Mouse (Mus musculus): ENCODE results near the gene Rfwd3. TPM values are rescaled to one million over a fixed set of nuclear protein-coding genes. Genes with fewer than 3 reads are reported as not detected.

Gene Rfwd3
- total RNA-seq, 1 experiment from 2014 or later, result 29.1 TPM

GRCm38 (mm10) chr8:111224153-111224552 is 75.9 kb downstream of the Rfwd3 start:
- ATAC-seq (ENCODE audit: extremely low read depth, insufficient number of reproducible peaks, low FRiP score, poor library complexity, severe bottlenecking), result no peak

Other genes with a start within 250 kb of the Rfwd3 start
- gene Exosc6, start 243.9 kb downstream of the Rfwd3 start, total RNA-seq (2017), result 9.5 and 9.8 TPM in 2 replicates
- gene Clec18a, start 207.8 kb downstream of the Rfwd3 start, total RNA-seq (2017), result not detected in 2 replicates
- 21.0 and 23.5 TPM in 2 replicates for gene Pdpr, start 205.6 kb downstream of the Rfwd3 start, total RNA-seq (2017)
- gene Glg1, start 41.0 kb downstream of the Rfwd3 start, total RNA-seq (2017), result 51.2 and 67.6 TPM in 2 replicates
- 2.5 and 2.7 TPM in 2 replicates for gene Mlkl, start 38.0 kb upstream of the Rfwd3 start, total RNA-seq (2017)
- not detected in 2 replicates for gene Fa2h, start 93.6 kb upstream of the Rfwd3 start, total RNA-seq (2017)
- 5.2 and 6.6 TPM in 2 replicates for gene Wdr59, start 221.9 kb upstream of the Rfwd3 start, total RNA-seq (2017)
- gene Znrf1, start 235.9 kb upstream of the Rfwd3 start, total RNA-seq (2017), result 83.2 and 95.6 TPM in 2 replicates

All from neutrophil, adult 5-6 weeks (primary cell).